Mouse (Mus musculus): ENCODE results near the gene Nav2.

DNA sequence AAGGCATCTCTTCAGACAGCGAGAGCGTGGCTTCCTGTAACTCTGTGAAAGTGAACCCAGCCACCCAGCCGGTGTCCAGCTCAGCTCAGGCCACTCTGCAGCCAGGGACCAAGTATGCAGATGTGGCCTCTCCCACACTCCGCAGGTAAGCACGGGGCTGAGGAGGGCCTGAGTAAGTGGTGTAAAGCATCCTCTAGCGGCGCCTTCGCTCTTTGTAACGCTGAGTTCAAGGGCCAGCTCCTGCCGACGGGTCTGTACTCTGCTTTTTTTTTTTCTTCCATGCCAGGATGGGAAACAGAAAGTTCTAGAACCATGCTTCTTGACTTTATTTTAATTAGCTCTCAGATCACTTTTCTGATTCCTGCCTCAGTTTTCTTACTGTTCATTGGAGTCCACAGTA is 639.9 kb downstream of the Nav2 start:
- TF ChIP-seq CTCF (IDR thresholded peaks at IDR 0.05; ENCODE audit: low read depth, low read length) (no peak), GATA2 (IDR thresholded peaks at IDR 0.05; ENCODE audit: borderline replicate concordance, low read depth, low read length) (no peak), GATA1 (IDR thresholded peaks at IDR 0.05; ENCODE audit: borderline replicate concordance, low read length) (no peak), TAL1 (conservative IDR thresholded peaks at IDR 0.05; ENCODE audit: low read depth, low read length) (no peak)
